Mouse (Mus musculus) midbrain, postnatal 0 days (tissue): ENCODE measurements around the gene Vrk3. TPM values are rescaled to one million over a fixed set of nuclear protein-coding genes. Genes with fewer than 3 reads are reported as not detected.

ENCODE experiments used
- ATAC-seq: fragments of 200-750 bp; cut with Nextera tagmentation; 2 replicates; pipeline ENCODE4 v1.8.0; 2017; ENCODE audit warnings: moderate number of reproducible peaks, mild to moderate bottlenecking, moderate TSS enrichment, moderate library complexity; ENCODE audit not compliant: low FRiP score
- DNase-seq: peaks from one replicate; pipeline ENCODE4 v3.0.0-alpha.2; 2015; ENCODE audit warnings: low spot score
- H3K27ac ChIP-seq: fragments of 300-500 bp; sonication (generic); 2 replicates; pipeline ENCODE4 v1.5.1; 2014; ENCODE audit warnings: low read depth, mild to moderate bottlenecking, low read length, mixed read lengths
- H3K27me3 ChIP-seq: fragments of 300-500 bp; sonication (generic); 2 replicates; pipeline ENCODE4 v1.6.1; 2014; ENCODE audit warnings: low read length, control low read depth, mixed read lengths; ENCODE audit not compliant: insufficient read depth
- H3K36me3 ChIP-seq: fragments of 300-500 bp; sonication (generic); 2 replicates; pipeline ENCODE4 v1.6.1; 2014; ENCODE audit warnings: low read length, control low read depth, mixed read lengths; ENCODE audit not compliant: insufficient read depth
- H3K4me1 ChIP-seq: fragments of 300-500 bp; sonication (generic); 2 replicates; pipeline ENCODE4 v1.6.1; 2014; ENCODE audit warnings: mild to moderate bottlenecking, control low read depth, antibody characterized with exemption, low read length, mixed read lengths; ENCODE audit not compliant: insufficient read depth
- H3K4me2 ChIP-seq: fragments of 300-500 bp; sonication (generic); 2 replicates; pipeline ENCODE4 v1.6.1; 2014; ENCODE audit warnings: low read depth, mild to moderate bottlenecking, low read length, mixed read lengths; ENCODE audit not compliant: poor library complexity, severe bottlenecking
- H3K4me3 ChIP-seq: fragments of 300-500 bp; sonication (generic); 2 replicates; pipeline ENCODE4 v1.5.1; 2014; ENCODE audit warnings: low read depth, mild to moderate bottlenecking, low read length, moderate library complexity
- H3K9ac ChIP-seq: fragments of 300-500 bp; sonication (generic); replicated peaks from 2 replicates; pipeline ENCODE4 v1.6.1; 2014; ENCODE audit warnings: mild to moderate bottlenecking, low read length, moderate library complexity, mixed read lengths; ENCODE audit not compliant: poor library complexity, severe bottlenecking
- H3K9me3 ChIP-seq: fragments of 300-500 bp; sonication (generic); 2 replicates; pipeline ENCODE4 v1.6.1; 2016; ENCODE audit warnings: low read length, control low read depth
- CTCF ChIP-seq: IDR thresholded peaks from 2 replicates; pipeline ENCODE4 v1.5.1; 2016; ENCODE audit warnings: antibody characterized with exemption, mild to moderate bottlenecking
- WGBS: fragments of 180-500 bp; shearing (Covaris S2); extraction: QIAGEN DNeasy Blood & Tissue Kit; methylation state at CpG from one replicate; pipeline ENCODE4 v1.1.7; 2014; 5-methylcytosine and 5-hydroxymethylcytosine counted together
- polyA plus RNA-seq: library from polyadenylated mRNA; unstranded; fragments of >200 nt; fragmentation: Nextera tagmentation; extraction: Ambion mirVana; gene quantifications from 2 replicates; pipeline ENCODE4 v1.2.1, GENCODE M21; 2015
- total RNA-seq: library from RNA; depleted of rRNA; stranded (reverse); fragments of >200 nt; gene quantifications from 2 replicates; pipeline ENCODE4 v1.2.3, GENCODE M21; 2014; rRNA removed

Gene Vrk3
- 22.8 and 23.3 TPM in 2 replicates for total RNA-seq
- polyA plus RNA-seq: 23.5 and 26.4 TPM in 2 replicates

DNA sequence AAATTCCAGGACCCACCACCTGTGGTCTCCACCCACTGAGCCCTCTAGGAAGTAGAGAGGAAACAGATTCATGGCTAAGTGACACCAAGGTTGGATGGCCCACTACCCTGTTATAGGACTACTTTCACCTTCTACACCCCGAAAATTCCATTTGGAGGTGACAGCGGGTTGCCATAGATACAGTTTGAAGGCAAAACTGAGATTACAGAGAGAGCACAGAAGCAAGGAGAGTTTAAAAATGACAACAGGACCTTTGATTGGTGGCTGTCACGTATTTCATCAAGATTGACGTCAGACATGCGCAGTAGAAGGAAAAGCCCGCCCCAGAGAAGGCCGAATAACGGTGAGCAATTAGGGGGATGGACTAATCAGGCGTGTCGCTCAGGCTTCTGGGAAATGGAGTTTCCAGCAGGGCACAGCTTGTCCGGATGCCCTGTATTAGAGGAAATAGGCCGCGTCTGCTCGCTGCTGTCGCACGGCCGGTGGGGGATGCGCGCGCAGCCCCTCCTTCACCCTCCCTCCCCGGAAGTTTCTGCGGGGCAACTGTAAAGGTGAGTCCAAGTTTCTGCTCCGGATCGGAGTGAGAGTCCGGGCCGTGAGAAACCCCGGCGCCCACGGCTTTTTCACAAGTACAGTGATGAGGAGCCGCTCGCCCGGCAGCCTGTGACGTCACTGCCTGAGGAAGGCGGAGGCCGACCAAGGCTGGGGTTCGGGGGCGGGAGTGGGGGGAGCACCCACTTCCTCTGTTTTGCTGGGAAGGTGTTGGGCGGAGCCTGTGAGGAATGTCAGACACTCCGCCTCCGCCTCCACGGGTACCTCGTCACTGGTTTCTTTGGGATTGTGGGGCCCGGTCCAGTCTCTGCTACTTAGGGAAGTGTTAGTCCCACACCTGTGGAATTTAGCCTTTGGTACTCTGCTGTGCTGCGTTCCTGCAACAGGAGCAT, at the start of gene Vrk3:
Gene Vrk3, plus strand, starts transcription at position 313 of the 944 bp plus-strand sequence.
- peak; percentile 99 for DNase-seq
- H3K4me1 ChIP-seq: peaks cover 6% of the 10 kb centered on the region; the same call in 1 of the 2 replicates
- no peak; the same call in 1 of the 2 replicates for TF ChIP-seq CTCF
- no peaks in the 10 kb centered on the region for H3K27me3 ChIP-seq
- peaks cover 3% of the 10 kb centered on the region; the same call in 1 of the 2 replicates for H3K36me3 ChIP-seq
- WGBS: under 1% methylated on average over 44 of the region's 44 CpGs
- peak within 1 kb of the TSS; percentile 64 for H3K4me2 ChIP-seq
- H3K9me3 ChIP-seq: no peaks in the 10 kb centered on the region
- peak; percentile 95 for ATAC-seq
- peak within 1 kb of the TSS; percentile 25 for H3K9ac ChIP-seq
- peak within 1 kb of the TSS; percentile 58 for H3K4me3 ChIP-seq
- peak within 1 kb of the TSS; percentile 68 for H3K27ac ChIP-seq

- 0 out of 2 replicates have a peak, but pooled peaks cover 5% of the 10 kb centered on the region for H3K27me3 ChIP-seq
- H3K9me3 ChIP-seq: no peaks in the 10 kb centered on the region
- peak; percentile 73 for TF ChIP-seq CTCF
- no peak overlapping the region for H3K27ac ChIP-seq
- no peak overlapping the region for H3K4me3 ChIP-seq
- H3K9ac ChIP-seq: no peak overlapping the region
- 8% methylated on average over 6 of the region's 6 CpGs for WGBS
- H3K4me2 ChIP-seq: no peak overlapping the region
- DNase-seq (peak; percentile 61), ATAC-seq (peak; percentile 60)
- no peaks in the 10 kb centered on the region for H3K36me3 ChIP-seq
- no peaks in the 10 kb centered on the region for H3K4me1 ChIP-seq
Observed at GRCm38 (mm10) chr7:44701921-44702320, 46.3 kb upstream of the Vrk3 start.

DNA sequence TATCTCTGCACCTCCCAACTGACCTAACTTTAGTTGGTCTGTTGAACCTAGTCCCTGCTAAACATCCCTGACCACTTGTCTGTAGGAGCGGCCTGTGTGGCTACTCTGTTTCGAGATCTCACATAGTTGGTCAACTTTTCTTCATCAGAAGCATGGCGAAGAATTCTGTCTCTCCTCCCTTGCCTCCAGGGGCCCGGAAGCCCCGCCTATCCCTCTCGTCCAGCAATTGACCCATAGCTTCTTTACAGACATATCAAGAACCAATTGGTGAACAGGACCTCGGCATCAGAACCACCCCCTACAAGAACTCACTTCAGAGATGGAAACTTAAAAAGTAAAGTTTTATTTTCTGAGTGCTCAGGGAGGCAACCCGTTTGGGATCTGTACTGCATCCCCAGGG, 45.2 kb upstream of the Vrk3 start:
- Histone ChIP-seq H3K9me3 (no peaks in the 10 kb centered on the region), H3K9ac (no peak overlapping the region), H3K27ac (no peak overlapping the region), H3K4me3 (no peak overlapping the region), H3K36me3 (no peaks in the 10 kb centered on the region), H3K4me1 (no peaks in the 10 kb centered on the region), H3K27me3 (0 out of 2 replicates have a peak, but pooled peaks cover 5% of the 10 kb centered on the region), H3K4me2 (no peak overlapping the region)
- no peak for TF ChIP-seq CTCF
- DNase-seq (no peak), ATAC-seq (no peak)
- WGBS: 84% methylated on average over 8 of the region's 8 CpGs

- peak; percentile 74 for TF ChIP-seq CTCF
- no peak overlapping the region for H3K4me2 ChIP-seq
Observed at GRCm38 (mm10) chr7:44704363-44704762, 43.9 kb upstream of the Vrk3 start.

DNA sequence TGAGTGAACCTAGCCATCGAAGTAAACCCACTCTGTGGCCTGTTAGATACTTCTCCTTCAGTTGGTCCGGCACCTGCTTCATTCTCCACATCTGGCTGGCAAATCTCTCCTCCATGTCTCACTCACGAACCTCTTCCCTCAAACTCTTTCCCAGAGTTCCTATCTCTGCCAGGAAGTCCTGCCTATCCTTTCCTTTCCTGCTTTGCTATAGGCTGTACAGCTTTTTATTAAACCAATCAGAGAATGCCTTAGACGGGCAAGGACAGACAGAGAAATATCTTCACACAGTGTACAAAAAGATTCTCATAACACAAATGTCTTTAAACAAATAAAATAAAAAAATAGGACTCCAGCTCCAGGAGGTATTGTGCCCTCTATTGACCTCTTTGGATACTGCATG, 43.1 kb upstream of the Vrk3 start:
- Histone ChIP-seq H3K27ac (no peak overlapping the region), H3K27me3 (no peaks in the 10 kb centered on the region), H3K4me2 (no peak overlapping the region), H3K9me3 (no peaks in the 10 kb centered on the region), H3K36me3 (no peaks in the 10 kb centered on the region), H3K9ac (no peak overlapping the region), H3K4me3 (no peak overlapping the region), H3K4me1 (no peaks in the 10 kb centered on the region)
- no peak for TF ChIP-seq CTCF
- WGBS: 84% methylated on average over 4 of the region's 4 CpGs
- DNase-seq (no peak), ATAC-seq (no peak)

More at GRCm38 (mm10) chr7:44704363-44704762, 43.9 kb upstream of the Vrk3 start:
- 58% methylated on average over 3 of the region's 3 CpGs for WGBS
- DNase-seq (peak; percentile 46), ATAC-seq (no peak)
- Histone ChIP-seq H3K27ac (no peak overlapping the region), H3K9me3 (no peaks in the 10 kb centered on the region), H3K4me3 (no peak overlapping the region), H3K36me3 (no peaks in the 10 kb centered on the region), H3K4me1 (no peaks in the 10 kb centered on the region), H3K27me3 (no peaks in the 10 kb centered on the region), H3K9ac (no peak overlapping the region)

- H3K9ac ChIP-seq: no peak overlapping the region
- no peak overlapping the region for H3K4me2 ChIP-seq
- no peak overlapping the region for H3K27ac ChIP-seq
- ATAC-seq: no peak
- no peaks in the 10 kb centered on the region for H3K36me3 ChIP-seq
- no peak overlapping the region for H3K4me3 ChIP-seq
- no peaks in the 10 kb centered on the region for H3K9me3 ChIP-seq
- no peak for DNase-seq
- no peaks in the 10 kb centered on the region for H3K27me3 ChIP-seq
- no peak for TF ChIP-seq CTCF
- no peaks in the 10 kb centered on the region for H3K4me1 ChIP-seq
Observed at GRCm38 (mm10) chr7:44706322-44706721, 41.9 kb upstream of the Vrk3 start.
